Mouse (Mus musculus): ENCODE results near the gene Gpkow.

Gpkow gene

GRCm38 (mm10) chrX:7696954-7697381, at the start of gene Gpkow:
TSS of gene Gpkow (plus strand) at chrX:7697131.
- peak; percentile 99 for DNase-seq

- peak; percentile 100 for DNase-seq
These were observed 48.1 kb upstream of the Gpkow start for GRCm38 (mm10) chrX:7648671-7649304.

- peak; percentile 98 for DNase-seq
These were observed 39.7 kb upstream of the Gpkow start, which contains the start of gene Prickle3 for GRCm38 (mm10) chrX:7657221-7657639. TSS of gene Prickle3 (plus strand) at chrX:7657260.

- DNase-seq, result peak; percentile 98
These were observed 38.7 kb upstream of the Gpkow start for GRCm38 (mm10) chrX:7658031-7658784.

- peak; percentile 98 for DNase-seq
These were observed 37.9 kb upstream of the Gpkow start for GRCm38 (mm10) chrX:7658785-7659589.

- DNase-seq, result peak; percentile 91
These were observed 35.8 kb upstream of the Gpkow start for GRCm38 (mm10) chrX:7661086-7661485.

- peak; percentile 95 for DNase-seq
These were observed 34.0 kb upstream of the Gpkow start for GRCm38 (mm10) chrX:7662936-7663335.

- peak; percentile 97 for DNase-seq
These were observed 32.1 kb upstream of the Gpkow start for GRCm38 (mm10) chrX:7664791-7665190.

- peak; percentile 84 for DNase-seq
These were observed 31.0 kb upstream of the Gpkow start for GRCm38 (mm10) chrX:7665739-7666502.

- peak; percentile 99 for DNase-seq
These were observed 26.5 kb upstream of the Gpkow start for GRCm38 (mm10) chrX:7670390-7670881.

GRCm38 (mm10) chrX:7670921-7671623, 25.9 kb upstream of the Gpkow start, which contains the start of gene Plp2:
TSS of gene Plp2 (minus strand) at chrX:7671390.
- peak; percentile 96 for DNase-seq

- no peak for DNase-seq
These were observed 24.2 kb upstream of the Gpkow start for GRCm38 (mm10) chrX:7672739-7673138.

- DNase-seq, result no peak
These were observed 23.2 kb upstream of the Gpkow start for GRCm38 (mm10) chrX:7673578-7674281.

GRCm38 (mm10) chrX:7674284-7675000, 22.5 kb upstream of the Gpkow start:
- no peak for DNase-seq

- no peak for DNase-seq
These were observed 21.9 kb upstream of the Gpkow start for GRCm38 (mm10) chrX:7675001-7675380.

- DNase-seq, result no peak
These were observed 17.9 kb upstream of the Gpkow start for GRCm38 (mm10) chrX:7678986-7679385.

- peak; percentile 99 for DNase-seq
These were observed 17.4 kb upstream of the Gpkow start for GRCm38 (mm10) chrX:7679405-7680056.

- DNase-seq, result no peak
These were observed 16.9 kb upstream of the Gpkow start for GRCm38 (mm10) chrX:7680057-7680412.

- peak; percentile 96 for DNase-seq
These were observed 16.1 kb upstream of the Gpkow start, which contains the start of gene Magix for GRCm38 (mm10) chrX:7680864-7681263. TSS of gene Magix (minus strand) at chrX:7681251.

GRCm38 (mm10) chrX:7688321-7688720, 8.6 kb upstream of the Gpkow start:
- DNase-seq, result peak; percentile 61

Data from heart, adult 11 months (tissue).